Mouse (Mus musculus) stomach, postnatal 0 days (tissue): ENCODE results near the gene Ptprcap. TPM values are rescaled to one million over a fixed set of nuclear protein-coding genes. Genes with fewer than 3 reads are reported as not detected.

Experiments used
- ATAC-seq: fragments of 200-750 bp; cut with Nextera tagmentation; 2 replicates; pipeline ENCODE4 v1.8.0; 2017; ENCODE audit not compliant: low FRiP score, low TSS enrichment
- DNase-seq: peaks from one replicate; pipeline ENCODE4 v3.0.0-alpha.2; 2016; ENCODE audit warnings: low spot score
- H3K27ac ChIP-seq: fragments of 300-500 bp; sonication (generic); replicated peaks from 2 replicates; pipeline ENCODE4 v1.5.1; 2014; ENCODE audit warnings: mild to moderate bottlenecking, control low read depth
- H3K27me3 ChIP-seq: fragments of 300-500 bp; sonication (generic); 2 replicates; pipeline ENCODE4 v1.6.1; 2014; ENCODE audit warnings: low read length; ENCODE audit not compliant: control insufficient read depth, insufficient read depth
- H3K36me3 ChIP-seq: fragments of 300-500 bp; sonication (generic); 2 replicates; pipeline ENCODE4 v1.6.1; 2014; ENCODE audit warnings: low read length, mixed read lengths; ENCODE audit not compliant: control insufficient read depth, insufficient read depth
- H3K4me1 ChIP-seq: fragments of 300-500 bp; sonication (generic); replicated peaks from 2 replicates; pipeline ENCODE4 v1.6.1; 2014; ENCODE audit warnings: antibody characterized with exemption; ENCODE audit not compliant: control insufficient read depth, insufficient read depth
- H3K4me2 ChIP-seq: fragments of 300-500 bp; sonication (generic); replicated peaks from 2 replicates; pipeline ENCODE4 v1.6.1; 2014; ENCODE audit warnings: low read depth, mild to moderate bottlenecking, control low read depth, moderate library complexity
- H3K4me3 ChIP-seq: fragments of 300-500 bp; sonication (generic); 2 replicates; pipeline ENCODE4 v1.5.1; 2014; ENCODE audit warnings: low read depth, low read length, control low read depth
- H3K9ac ChIP-seq: fragments of 300-500 bp; sonication (generic); 2 replicates; pipeline ENCODE4 v1.6.1; 2014; ENCODE audit warnings: mild to moderate bottlenecking, low read length, control low read depth, mixed read lengths
- H3K9me3 ChIP-seq: fragments of 300-500 bp; sonication (generic); 2 replicates; pipeline ENCODE4 v1.6.1; 2016; ENCODE audit warnings: low read length; ENCODE audit not compliant: control insufficient read depth
- CTCF ChIP-seq: IDR thresholded peaks from 2 replicates; pipeline ENCODE4 v1.5.1; 2016; ENCODE audit warnings: antibody characterized with exemption, low read depth, mild to moderate bottlenecking, moderate library complexity
- EP300 ChIP-seq: optimal IDR thresholded peaks from 2 replicates; pipeline ENCODE3; 2016; ENCODE audit warnings: antibody characterized with exemption
- WGBS: fragments of 180-500 bp; shearing (Covaris S2); extraction: QIAGEN DNeasy Blood & Tissue Kit; methylation state at CpG from one replicate; pipeline ENCODE4 v1.1.7; 2014; 5-methylcytosine and 5-hydroxymethylcytosine counted together
- polyA plus RNA-seq: library from polyadenylated mRNA; unstranded; fragments of >200 nt; fragmentation: Nextera tagmentation; extraction: Ambion mirVana; gene quantifications from 2 replicates; pipeline ENCODE4 v1.2.1, GENCODE M21; 2015

The Ptprcap gene
- 1.1 and 1.3 TPM in 2 replicates for polyA plus RNA-seq

DNA sequence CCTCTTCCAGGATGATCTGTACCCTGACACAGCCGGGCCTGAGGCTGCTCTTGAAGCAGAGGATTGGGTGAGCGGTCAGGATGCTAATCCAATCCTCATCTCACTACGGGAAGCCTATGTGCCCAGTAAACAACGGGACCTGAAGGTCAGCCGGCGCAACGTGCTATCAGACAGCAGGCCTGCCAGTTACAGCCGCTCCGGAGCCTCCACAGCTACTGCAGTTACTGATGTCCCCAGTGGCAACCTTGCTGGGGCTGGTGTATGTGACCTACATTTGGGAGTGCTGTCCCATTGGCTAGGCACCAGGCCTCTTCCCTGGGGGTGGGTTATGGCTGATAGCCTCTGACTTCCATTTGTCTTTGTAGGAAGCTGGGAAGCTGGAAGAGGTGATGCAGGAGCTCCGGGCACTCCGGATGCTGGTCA, at the start of gene Ptprcap:
TSS of gene Ptprcap (plus strand) at position 373 of the 423 bp plus-strand sequence.
- Histone ChIP-seq H3K27ac (no peak within 1 kb of the TSS; the same call in 1 of the 2 replicates), H3K4me2 (no peak within 1 kb of the TSS), H3K36me3 (peaks cover 21% of the 10 kb centered on the region; the same call in 1 of the 2 replicates), H3K9ac (no peak within 1 kb of the TSS), H3K27me3 (no peaks in the 10 kb centered on the region), H3K4me1 (no peaks in the 10 kb centered on the region), H3K9me3 (no peaks in the 10 kb centered on the region), H3K4me3 (no peak within 1 kb of the TSS)
- TF ChIP-seq CTCF: no peak
- TF ChIP-seq EP300: no peak
- DNase-seq: no peak
- ATAC-seq: no peak
- 70% methylated on average over 11 of the region's 11 CpGs for WGBS

DNA sequence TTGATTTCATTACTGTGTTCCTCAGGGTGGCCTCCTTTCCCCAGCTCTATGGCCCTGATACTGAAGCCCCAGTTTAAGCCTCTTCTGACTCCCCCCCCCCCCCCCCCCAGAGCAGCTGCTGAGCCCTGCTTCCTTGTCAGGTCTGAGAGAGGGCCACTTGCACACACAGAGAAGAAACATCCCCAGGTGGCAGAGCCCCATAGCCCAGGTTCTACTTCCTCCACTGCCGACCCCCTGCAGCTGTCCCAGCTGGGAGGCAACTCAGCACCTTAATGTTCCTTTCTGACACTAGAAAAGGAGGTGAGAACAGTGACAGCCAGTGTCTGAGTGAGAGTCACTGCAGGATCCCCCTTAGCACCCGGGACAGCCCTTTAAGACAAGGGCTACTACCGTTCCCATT, 49.6 kb upstream of the Ptprcap start:
- no peaks in the 10 kb centered on the region; the same call in 1 of the 2 replicates for H3K36me3 ChIP-seq
- H3K4me1 ChIP-seq: peaks cover 8% of the 10 kb centered on the region
- no peak for DNase-seq
- H3K4me2 ChIP-seq: no peak overlapping the region
- no peak for ATAC-seq
- TF ChIP-seq CTCF: no peak
- TF ChIP-seq EP300: no peak
- whole genome bisulfite sequencing: 75% methylated on average over 3 of the region's 3 CpGs
- no peak overlapping the region for H3K9ac ChIP-seq
- H3K4me3 ChIP-seq: no peak overlapping the region
- H3K27me3 ChIP-seq: no peaks in the 10 kb centered on the region
- H3K27ac ChIP-seq: no peak overlapping the region
- no peaks in the 10 kb centered on the region for H3K9me3 ChIP-seq

DNA sequence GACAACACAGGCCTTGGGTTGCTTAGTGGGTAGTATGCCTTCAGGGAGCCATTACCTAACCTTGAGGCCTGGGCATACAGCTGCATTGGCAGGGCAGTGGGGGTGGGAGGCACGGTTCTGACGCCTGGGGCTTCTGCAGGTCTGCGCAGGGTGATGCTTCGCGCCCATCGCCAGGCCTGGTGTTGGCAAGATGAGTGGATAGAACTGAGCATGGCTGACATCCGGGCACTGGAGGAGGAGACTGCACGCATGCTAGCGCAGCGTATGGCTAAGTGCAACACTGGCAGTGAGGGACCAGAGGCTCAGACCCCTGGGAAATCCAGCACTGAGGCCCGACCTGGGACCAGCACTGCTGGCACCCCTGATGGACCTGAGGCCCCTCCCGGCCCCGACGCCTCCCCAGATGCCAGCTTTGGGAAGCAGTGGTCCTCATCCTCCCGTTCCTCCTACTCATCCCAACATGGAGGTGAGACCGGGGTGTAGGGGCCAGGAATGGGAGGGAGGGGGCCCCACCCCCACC, 48.7 kb upstream of the Ptprcap start:
- DNase-seq: no peak
- Histone ChIP-seq H3K4me1 (peaks cover 1% of the 10 kb centered on the region; the same call in 1 of the 2 replicates), H3K4me3 (no peak overlapping the region), H3K9me3 (no peaks in the 10 kb centered on the region), H3K9ac (no peak overlapping the region), H3K4me2 (no peak overlapping the region), H3K27ac (no peak overlapping the region), H3K36me3 (no peaks in the 10 kb centered on the region; the same call in 1 of the 2 replicates), H3K27me3 (no peaks in the 10 kb centered on the region)
- ATAC-seq: no peak
- TF ChIP-seq EP300 (no peak), CTCF (no peak)
- WGBS: 91% methylated on average over 16 of the region's 16 CpGs

- DNase-seq: no peak
- WGBS: 90% methylated on average over 14 of the region's 14 CpGs
- no peaks in the 10 kb centered on the region for H3K4me1 ChIP-seq
- no peak overlapping the region for H3K4me2 ChIP-seq
- H3K27ac ChIP-seq: no peak overlapping the region
- H3K27me3 ChIP-seq: no peaks in the 10 kb centered on the region
- no peaks in the 10 kb centered on the region for H3K9me3 ChIP-seq
- H3K36me3 ChIP-seq: no peaks in the 10 kb centered on the region; the same call in 1 of the 2 replicates
- TF ChIP-seq CTCF (no peak), EP300 (no peak)
- no peak overlapping the region for H3K9ac ChIP-seq
- ATAC-seq: no peak
- H3K4me3 ChIP-seq: no peak overlapping the region
Observed at GRCm38 (mm10) chr19:4106654-4107053, 46.8 kb upstream of the Ptprcap start.

- H3K27ac ChIP-seq: no peak overlapping the region
- DNase-seq (no peak), ATAC-seq (no peak)
- 87% methylated on average over 9 of the region's 9 CpGs for WGBS
- no peak overlapping the region for H3K4me3 ChIP-seq
- TF ChIP-seq CTCF (no peak), EP300 (no peak)
- H3K4me2 ChIP-seq: no peak overlapping the region
- peaks cover 5% of the 10 kb centered on the region; the same call in 1 of the 2 replicates for H3K36me3 ChIP-seq
- H3K9me3 ChIP-seq: no peaks in the 10 kb centered on the region
- no peaks in the 10 kb centered on the region for H3K27me3 ChIP-seq
- H3K4me1 ChIP-seq: no peaks in the 10 kb centered on the region
- no peak overlapping the region for H3K9ac ChIP-seq
Observed at GRCm38 (mm10) chr19:4108535-4108934, 44.9 kb upstream of the Ptprcap start.

GRCm38 (mm10) chr19:4112063-4112960, 41.1 kb upstream of the Ptprcap start:
- DNase-seq (no peak), ATAC-seq (no peak)
- Histone ChIP-seq H3K4me1 (no peaks in the 10 kb centered on the region), H3K9me3 (no peaks in the 10 kb centered on the region), H3K27ac (no peak overlapping the region), H3K36me3 (peaks cover 17% of the 10 kb centered on the region), H3K27me3 (no peaks in the 10 kb centered on the region), H3K9ac (no peak overlapping the region), H3K4me2 (no peak overlapping the region), H3K4me3 (no peak overlapping the region)
- TF ChIP-seq EP300: no peak
- TF ChIP-seq CTCF: no peak
- 95% methylated on average over 26 of the region's 26 CpGs for WGBS
